Mouse (Mus musculus) macrophage (primary cell): ENCODE data around the gene Dnajc4. TPM values are rescaled to one million over a fixed set of nuclear protein-coding genes. Genes with fewer than 3 reads are reported as not detected.

Experiments used
- H3K27ac ChIP-seq: fragments of 350-480 bp; formaldehyde crosslinking; 2 replicates; pipeline ENCODE4 v1.9.0; 2021
- H3K36me3 ChIP-seq: fragments of 350-480 bp; formaldehyde crosslinking; 2 replicates; pipeline ENCODE4 v1.9.0; 2021; ENCODE audit errors: inconsistent target
- H3K4me3 ChIP-seq: fragments of 350-480 bp; formaldehyde crosslinking; 2 replicates; pipeline ENCODE4 v1.9.0; 2021; ENCODE audit errors: inconsistent target
- H3K79me2 ChIP-seq: fragments of 350-480 bp; formaldehyde crosslinking; 2 replicates; pipeline ENCODE4 v1.9.0; 2021; ENCODE audit errors: inconsistent target
- WGBS: methylation state at CpG from one replicate; pipeline ENCODE4 v1.1.7; 2026; ENCODE audit warnings: inconsistent platforms; ENCODE audit not compliant: missing documents; 5-methylcytosine and 5-hydroxymethylcytosine counted together
- polyA plus RNA-seq: library from polyadenylated mRNA; stranded (reverse); fragments of 250-400 nt; gene quantifications from 3 replicates; pipeline ENCODE4 v1.2.4, GENCODE M21; 2018; ENCODE audit warnings: inconsistent platforms

Dnajc4 gene
- polyA plus RNA-seq, 1 experiment from 2014 or later: 18.1 TPM

DNA sequence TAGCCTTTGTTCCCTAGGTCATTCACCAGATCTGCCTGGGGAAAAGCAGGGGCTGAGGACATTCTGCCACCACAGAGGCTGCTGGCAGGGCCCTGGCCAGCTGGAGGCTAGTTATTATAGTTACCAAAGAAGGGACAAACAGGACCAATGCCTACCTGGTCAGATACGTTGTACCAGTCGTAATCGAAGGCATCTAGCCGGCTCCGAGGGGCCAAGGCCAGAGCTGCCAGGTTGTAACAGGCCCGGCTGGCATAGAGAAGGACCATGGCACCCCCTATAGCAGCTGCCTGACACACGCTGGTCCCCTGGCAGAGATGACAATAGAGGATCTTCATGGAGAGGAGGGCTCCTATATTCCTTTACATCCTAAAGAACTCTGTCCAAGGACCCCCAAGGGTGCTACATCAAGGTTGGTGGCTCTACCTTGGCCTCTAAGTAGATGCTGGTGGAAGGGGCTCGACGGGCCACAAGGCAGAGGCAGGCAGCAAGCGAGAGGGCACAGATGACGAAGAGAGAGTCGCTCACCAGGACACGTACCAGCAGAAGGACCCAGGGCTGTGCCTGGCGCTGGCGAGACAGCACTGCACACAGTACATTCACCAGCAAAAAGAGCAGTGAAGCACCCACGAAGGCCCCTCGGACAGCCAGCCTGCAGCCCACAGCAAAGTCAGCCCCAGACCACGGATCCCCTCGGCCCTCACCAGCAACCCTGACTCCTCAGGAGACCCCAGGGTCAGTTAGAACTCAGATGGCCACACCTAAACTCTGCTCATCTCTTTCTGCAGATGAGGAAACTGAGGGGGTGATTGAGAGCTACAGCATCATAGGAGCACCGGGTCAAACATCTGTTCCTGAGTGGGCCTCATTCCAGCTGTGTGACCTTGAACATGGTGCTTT lies 53.0 kb downstream of the Dnajc4 start:
- Histone ChIP-seq H3K79me2 (peaks cover 17% of the 10 kb centered on the region), H3K27ac (no peak overlapping the region), H3K36me3 (no peaks in the 10 kb centered on the region; the same call in 1 of the 2 replicates), H3K4me3 (no peak overlapping the region)
- 94% methylated on average over 20 of the region's 20 CpGs for WGBS

Other genes with a start within 250 kb of the Dnajc4 start
- 15.5 to 39.8 TPM (median 30.3 TPM) in 3 replicates for gene Rps6ka4, start 151.9 kb downstream of the Dnajc4 start, polyA plus RNA-seq
- gene Ccdc88b, start 134.4 kb downstream of the Dnajc4 start, polyA plus RNA-seq: 16.2 to 28.6 TPM (median 21.1 TPM) in 3 replicates
- 70.0 to 96.1 TPM (median 81.1 TPM) in 3 replicates for gene Trmt112, start 82.9 kb downstream of the Dnajc4 start, polyA plus RNA-seq
- gene Prdx5, start 82.5 kb downstream of the Dnajc4 start, polyA plus RNA-seq: 147 to 393 TPM (median 352 TPM) in 3 replicates
- gene Esrra, start 70.8 kb downstream of the Dnajc4 start, polyA plus RNA-seq: 11.0 to 32.7 TPM (median 31.3 TPM) in 3 replicates
- gene Catsperz, start 67.2 kb downstream of the Dnajc4 start, polyA plus RNA-seq: not detected in 3 replicates
- gene Kcnk4, start 58.1 kb downstream of the Dnajc4 start, polyA plus RNA-seq: not detected in 3 replicates
- gene Bad, start 50.7 kb downstream of the Dnajc4 start, polyA plus RNA-seq: 40.5 to 63.3 TPM (median 50.1 TPM) in 3 replicates
- 15.6 to 35.9 TPM (median 30.6 TPM) in 3 replicates for gene Gpr137, start 50.1 kb downstream of the Dnajc4 start, polyA plus RNA-seq
- gene Ppp1r14b, start 17.6 kb downstream of the Dnajc4 start, polyA plus RNA-seq: 51.9 to 204 TPM (median 81.4 TPM) in 3 replicates
- 15.2 to 25.2 TPM (median 24.8 TPM) in 3 replicates for gene Plcb3, start 16.1 kb downstream of the Dnajc4 start, polyA plus RNA-seq
- 146 to 269 TPM (median 153 TPM) in 3 replicates for gene Fkbp2, start 12.1 kb downstream of the Dnajc4 start, polyA plus RNA-seq
- 34.5 to 91.1 TPM (median 72.1 TPM) in 3 replicates for gene Vegfb, start 4.9 kb downstream of the Dnajc4 start, polyA plus RNA-seq
- 4.5 to 6.6 TPM (median 5.3 TPM) in 3 replicates for gene Nudt22, start 3.5 kb upstream of the Dnajc4 start, polyA plus RNA-seq
- gene Trpt1, start 3.6 kb upstream of the Dnajc4 start, polyA plus RNA-seq: 0.55 to 0.80 TPM (median 0.66 TPM) in 3 replicates
- gene Fermt3, start 26.9 kb upstream of the Dnajc4 start, polyA plus RNA-seq: 194 to 236 TPM (median 225 TPM) in 3 replicates
- 53.3 to 149 TPM (median 126 TPM) in 3 replicates for gene Stip1, start 47.4 kb upstream of the Dnajc4 start, polyA plus RNA-seq
- 5.5 to 13.5 TPM (median 7.3 TPM) in 3 replicates for gene Macrod1, start 64.2 kb upstream of the Dnajc4 start, polyA plus RNA-seq
- gene Flrt1, start 113.2 kb upstream of the Dnajc4 start, polyA plus RNA-seq: not detected in 3 replicates
- 63.3 to 78.4 TPM (median 68.3 TPM) in 3 replicates for gene Otub1, start 213.7 kb upstream of the Dnajc4 start, polyA plus RNA-seq
- gene Cox8a, start 225.0 kb upstream of the Dnajc4 start, polyA plus RNA-seq: 220 to 440 TPM (median 391 TPM) in 3 replicates
- 17.5 to 29.1 TPM (median 25.8 TPM) in 3 replicates for gene Naa40, start 248.6 kb upstream of the Dnajc4 start, polyA plus RNA-seq